Mouse (Mus musculus): ENCODE data around the gene Anxa11. TPM values are rescaled to one million over a fixed set of nuclear protein-coding genes. Genes with fewer than 3 reads are reported as not detected.

The Anxa11 gene
- polyA plus RNA-seq, 1 experiment from 2014 or later, result 60.6 TPM

DNA sequence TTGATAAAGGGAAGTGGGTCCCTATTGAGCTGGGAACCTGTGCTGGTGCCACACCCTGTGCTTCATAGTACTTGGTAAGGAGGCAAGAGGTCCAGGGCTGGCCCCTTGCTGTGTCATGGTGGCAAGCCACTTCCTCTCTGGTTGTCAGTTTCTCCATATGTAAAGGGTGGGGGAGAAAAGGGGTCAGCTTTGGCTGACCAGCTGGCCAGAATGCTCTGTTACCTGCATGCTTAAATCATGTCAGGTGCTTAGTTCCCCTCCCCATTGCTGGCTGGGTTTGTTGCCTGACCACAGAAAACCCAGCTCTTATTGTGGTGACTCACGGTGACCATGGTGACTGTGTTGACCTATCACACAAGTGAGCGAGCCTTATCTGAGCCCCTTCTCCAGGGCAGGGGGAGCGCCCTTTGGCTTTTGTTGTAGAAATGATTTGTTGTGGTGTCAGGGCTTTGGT, 15.2 kb downstream of the Anxa11 start:
- Histone ChIP-seq H3K4me2 (replicated peaks; ENCODE audit: low read depth) (no peak overlapping the region), H3K27me3 (ENCODE audit: control insufficient read depth, insufficient read depth, low read length) (no peaks in the 10 kb centered on the region), H3K4me3 (ENCODE audit: low read depth, low read length) (no peak overlapping the region), H3K9me3 (ENCODE audit: control insufficient read depth, low read length) (no peaks in the 10 kb centered on the region), H3K9ac (ENCODE audit: low read length) (no peak overlapping the region), H3K36me3 (ENCODE audit: control insufficient read depth, insufficient read depth, low read length) (no peaks in the 10 kb centered on the region), H3K27ac (replicated peaks) (peak overlapping the region; percentile 75), H3K4me1 (replicated peaks; ENCODE audit: control insufficient read depth, insufficient read depth) (peaks cover 2% of the 10 kb centered on the region)
- 48% methylated on average over 3 of the region's 3 CpGs for WGBS
- ATAC-seq (ENCODE audit: low FRiP score, low TSS enrichment), result peak; percentile 82
- no peak for TF ChIP-seq EP300 (optimal IDR thresholded peaks at IDR 0.05)
- no peak for TF ChIP-seq CTCF (IDR thresholded peaks at IDR 0.05; ENCODE audit: low read depth)
- peak; percentile 81 for DNase-seq (ENCODE audit: low spot score)

DNA sequence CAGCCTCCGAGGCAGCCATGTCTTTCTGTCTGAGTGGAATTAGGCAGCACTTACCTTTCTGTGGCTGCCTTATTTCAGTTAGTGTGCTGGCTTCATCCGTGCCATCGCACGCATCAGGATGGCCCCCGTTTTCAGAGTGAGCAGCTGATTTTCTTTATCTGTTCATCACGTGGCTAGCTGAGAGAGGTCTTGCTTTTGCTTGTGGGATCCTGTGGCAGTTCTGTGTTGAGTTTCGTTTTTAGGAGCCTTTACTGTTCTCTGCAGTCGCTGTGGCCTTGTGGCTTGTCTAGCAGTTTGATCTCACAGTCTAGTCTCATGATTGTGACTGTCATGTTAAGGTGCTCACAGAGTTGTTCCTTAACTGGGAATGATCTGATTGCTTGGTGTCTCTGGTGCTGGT, 16.0 kb downstream of the Anxa11 start:
- H3K27ac ChIP-seq (replicated peaks), result peak overlapping the region; percentile 75
- H3K9ac ChIP-seq (ENCODE audit: low read length), result no peak overlapping the region
- peaks cover 2% of the 10 kb centered on the region for H3K4me1 ChIP-seq (replicated peaks; ENCODE audit: control insufficient read depth, insufficient read depth)
- no peak overlapping the region for H3K4me2 ChIP-seq (replicated peaks; ENCODE audit: low read depth)
- H3K4me3 ChIP-seq (ENCODE audit: low read depth, low read length), result no peak overlapping the region
- no peaks in the 10 kb centered on the region for H3K9me3 ChIP-seq (ENCODE audit: control insufficient read depth, low read length)
- ATAC-seq (ENCODE audit: low FRiP score, low TSS enrichment) (no peak), DNase-seq (ENCODE audit: low spot score) (no peak)
- 75% methylated on average over 8 of the region's 8 CpGs for WGBS
- H3K27me3 ChIP-seq (ENCODE audit: control insufficient read depth, insufficient read depth, low read length), result no peaks in the 10 kb centered on the region
- TF ChIP-seq EP300 (optimal IDR thresholded peaks at IDR 0.05) (no peak), CTCF (IDR thresholded peaks at IDR 0.05; ENCODE audit: low read depth) (no peak)
- H3K36me3 ChIP-seq (ENCODE audit: control insufficient read depth, insufficient read depth, low read length), result no peaks in the 10 kb centered on the region

DNA sequence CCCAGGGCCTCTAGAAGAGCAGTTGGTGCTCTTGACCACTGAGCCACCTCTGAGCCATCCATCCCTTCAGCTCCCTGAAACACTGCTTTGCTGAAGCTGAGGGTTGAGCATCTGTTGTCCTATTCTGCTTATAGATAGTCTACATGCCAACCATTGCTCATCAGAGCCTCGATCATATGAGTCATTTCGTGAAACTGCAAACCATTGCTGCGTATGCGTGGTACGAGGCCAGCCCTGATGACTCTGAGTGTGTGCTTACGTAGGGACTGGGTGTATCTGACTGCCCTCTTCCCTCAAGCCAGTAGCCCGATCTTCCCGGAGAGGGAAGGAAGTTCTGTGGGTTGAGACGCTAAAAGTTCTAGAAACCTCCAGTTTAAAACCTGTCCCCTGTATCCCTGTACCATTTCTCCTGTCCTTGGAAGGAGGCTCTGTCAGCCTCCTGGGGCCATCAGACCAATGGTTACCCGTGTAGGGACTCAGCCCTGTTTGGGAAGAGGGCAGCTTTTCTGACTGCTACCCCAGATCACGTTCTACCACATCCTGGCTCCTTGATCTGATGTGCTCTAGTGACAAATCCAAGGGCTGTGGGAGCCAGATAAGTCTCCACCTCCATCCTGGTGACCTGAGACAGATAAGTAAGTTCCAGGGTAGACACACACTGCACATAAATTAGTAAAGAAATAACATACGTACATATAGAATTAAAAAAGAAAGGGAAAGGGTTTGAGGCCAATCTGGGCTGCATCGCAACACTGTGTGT, 20.0 kb downstream of the Anxa11 start:
- ATAC-seq (ENCODE audit: low FRiP score, low TSS enrichment) (peak; percentile 54; the same call in 1 of the 2 replicates), DNase-seq (ENCODE audit: low spot score) (no peak)
- Histone ChIP-seq H3K27me3 (ENCODE audit: control insufficient read depth, insufficient read depth, low read length) (no peaks in the 10 kb centered on the region), H3K27ac (replicated peaks) (0 out of 2 replicates have a peak overlapping the region, but pooled peaks have one; percentile 4), H3K36me3 (ENCODE audit: control insufficient read depth, insufficient read depth, low read length) (no peaks in the 10 kb centered on the region), H3K4me2 (replicated peaks; ENCODE audit: low read depth) (no peak overlapping the region), H3K4me1 (replicated peaks; ENCODE audit: control insufficient read depth, insufficient read depth) (no peaks in the 10 kb centered on the region), H3K9me3 (ENCODE audit: control insufficient read depth, low read length) (no peaks in the 10 kb centered on the region), H3K4me3 (ENCODE audit: low read depth, low read length) (no peak overlapping the region), H3K9ac (ENCODE audit: low read length) (no peak overlapping the region)
- WGBS, result 80% methylated on average over 13 of the region's 13 CpGs
- no peak for TF ChIP-seq EP300 (optimal IDR thresholded peaks at IDR 0.05)
- no peak for TF ChIP-seq CTCF (IDR thresholded peaks at IDR 0.05; ENCODE audit: low read depth)

DNA sequence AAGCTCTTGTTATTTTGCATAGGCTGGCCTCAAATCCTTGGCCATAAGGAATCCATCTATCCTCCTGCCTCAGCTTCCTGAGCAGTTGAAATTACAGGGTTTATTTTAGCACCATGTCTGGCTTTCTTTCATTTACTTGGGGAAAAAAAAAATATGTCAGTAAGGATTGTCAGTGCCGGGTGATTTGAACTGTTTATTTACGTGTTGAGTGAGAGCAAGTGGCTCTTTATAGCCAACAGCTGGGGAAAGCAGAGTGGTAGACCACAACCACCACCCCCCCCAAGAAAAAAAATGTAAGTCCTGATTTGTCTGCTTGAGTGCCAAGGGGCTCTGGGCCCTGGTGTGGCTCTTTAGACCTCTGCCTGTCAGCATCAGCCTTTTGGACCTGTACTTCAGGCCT, 21.8 kb downstream of the Anxa11 start:
- Histone ChIP-seq H3K9ac (ENCODE audit: low read length) (no peak overlapping the region), H3K27me3 (ENCODE audit: control insufficient read depth, insufficient read depth, low read length) (no peaks in the 10 kb centered on the region), H3K4me2 (replicated peaks; ENCODE audit: low read depth) (no peak overlapping the region), H3K9me3 (ENCODE audit: control insufficient read depth, low read length) (no peaks in the 10 kb centered on the region), H3K4me3 (ENCODE audit: low read depth, low read length) (no peak overlapping the region), H3K4me1 (replicated peaks; ENCODE audit: control insufficient read depth, insufficient read depth) (no peaks in the 10 kb centered on the region; the same call in 1 of the 2 replicates), H3K27ac (replicated peaks) (no peak overlapping the region), H3K36me3 (ENCODE audit: control insufficient read depth, insufficient read depth, low read length) (no peaks in the 10 kb centered on the region)
- TF ChIP-seq CTCF (IDR thresholded peaks at IDR 0.05; ENCODE audit: low read depth), result no peak
- TF ChIP-seq EP300 (optimal IDR thresholded peaks at IDR 0.05), result no peak
- ATAC-seq (ENCODE audit: low FRiP score, low TSS enrichment), result no peak
- DNase-seq (ENCODE audit: low spot score), result no peak
- WGBS, result 63% methylated on average over 2 of the region's 2 CpGs

DNA sequence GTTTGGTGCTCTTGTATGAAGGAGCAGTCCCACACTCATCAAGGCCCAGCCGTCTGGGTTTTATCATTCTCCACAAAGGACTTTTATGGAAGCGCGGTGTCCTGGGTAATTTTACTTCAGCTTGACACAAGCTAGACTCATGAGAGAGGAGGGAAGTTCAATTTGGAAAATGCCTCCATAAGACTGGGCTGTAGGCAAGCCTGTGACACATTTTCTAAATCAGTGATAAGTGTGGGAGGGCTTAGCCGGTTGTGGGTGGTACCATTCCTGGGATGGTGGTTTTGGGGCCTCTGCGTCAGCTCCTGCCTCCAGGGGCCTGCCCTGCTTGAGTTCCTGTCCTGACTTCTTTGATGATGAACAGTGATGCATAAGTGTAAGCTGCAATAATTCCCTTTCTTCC, 23.3 kb downstream of the Anxa11 start:
- TF ChIP-seq EP300 (optimal IDR thresholded peaks at IDR 0.05) (no peak), CTCF (IDR thresholded peaks at IDR 0.05; ENCODE audit: low read depth) (no peak)
- no peaks in the 10 kb centered on the region for H3K9me3 ChIP-seq (ENCODE audit: control insufficient read depth, low read length)
- no peak overlapping the region for H3K4me3 ChIP-seq (ENCODE audit: low read depth, low read length)
- no peak overlapping the region for H3K9ac ChIP-seq (ENCODE audit: low read length)
- no peaks in the 10 kb centered on the region for H3K27me3 ChIP-seq (ENCODE audit: control insufficient read depth, insufficient read depth, low read length)
- H3K4me2 ChIP-seq (replicated peaks; ENCODE audit: low read depth), result no peak overlapping the region
- WGBS, result 63% methylated on average over 5 of the region's 5 CpGs
- H3K4me1 ChIP-seq (replicated peaks; ENCODE audit: control insufficient read depth, insufficient read depth), result peaks cover 3% of the 10 kb centered on the region; the same call in 1 of the 2 replicates
- ATAC-seq (ENCODE audit: low FRiP score, low TSS enrichment) (no peak), DNase-seq (ENCODE audit: low spot score) (no peak)
- H3K27ac ChIP-seq (replicated peaks), result no peak overlapping the region
- H3K36me3 ChIP-seq (ENCODE audit: control insufficient read depth, insufficient read depth, low read length), result no peaks in the 10 kb centered on the region

DNA sequence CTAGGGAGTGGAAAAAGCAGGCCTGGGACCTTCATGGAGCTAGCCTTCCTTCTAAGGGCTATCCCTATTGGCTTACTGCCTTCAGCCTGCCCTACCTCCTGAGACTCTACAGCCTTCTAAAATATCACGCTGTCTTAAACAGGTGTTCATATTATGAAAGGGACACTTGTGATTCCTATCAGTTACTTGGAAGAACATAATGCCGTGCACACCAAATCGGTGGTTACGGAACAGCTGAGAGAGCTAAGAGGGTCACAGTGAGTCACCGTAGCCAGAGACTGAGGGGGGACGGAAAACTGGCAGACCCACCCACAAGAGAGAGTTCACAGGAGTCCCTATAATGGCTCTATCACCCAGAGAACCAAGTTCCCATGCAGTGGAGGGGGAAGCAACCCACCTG, 24.4 kb downstream of the Anxa11 start:
- Histone ChIP-seq H3K9ac (ENCODE audit: low read length) (no peak overlapping the region), H3K9me3 (ENCODE audit: control insufficient read depth, low read length) (no peaks in the 10 kb centered on the region), H3K27me3 (ENCODE audit: control insufficient read depth, insufficient read depth, low read length) (no peaks in the 10 kb centered on the region), H3K27ac (replicated peaks) (no peak overlapping the region), H3K4me1 (replicated peaks; ENCODE audit: control insufficient read depth, insufficient read depth) (peaks cover 3% of the 10 kb centered on the region; the same call in 1 of the 2 replicates), H3K36me3 (ENCODE audit: control insufficient read depth, insufficient read depth, low read length) (no peaks in the 10 kb centered on the region), H3K4me3 (ENCODE audit: low read depth, low read length) (no peak overlapping the region), H3K4me2 (replicated peaks; ENCODE audit: low read depth) (no peak overlapping the region)
- no peak for DNase-seq (ENCODE audit: low spot score)
- no peak for TF ChIP-seq EP300 (optimal IDR thresholded peaks at IDR 0.05)
- no peak for TF ChIP-seq CTCF (IDR thresholded peaks at IDR 0.05; ENCODE audit: low read depth)
- 74% methylated on average over 6 of the region's 6 CpGs for WGBS
- no peak for ATAC-seq (ENCODE audit: low FRiP score, low TSS enrichment)
